Mouse (Mus musculus) ES-E14 (cell line): ENCODE data around the gene Robo2.

ENCODE experiments used
- CHD2 ChIP-seq: IDR thresholded peaks from 2 replicates; pipeline ENCODE4 v1.6.1; 2014; ENCODE audit warnings: mild to moderate bottlenecking, low read depth, low read length, inconsistent platforms
- MAFK ChIP-seq: IDR thresholded peaks from 2 replicates; pipeline ENCODE4 v1.6.1; 2014; ENCODE audit warnings: mild to moderate bottlenecking, low read depth, low read length, inconsistent platforms; ENCODE audit not compliant: insufficient read depth
- ZNF384 ChIP-seq: IDR thresholded peaks from 2 replicates; pipeline ENCODE4 v1.6.1; 2012; ENCODE audit warnings: low read depth, low read length, inconsistent platforms

DNA sequence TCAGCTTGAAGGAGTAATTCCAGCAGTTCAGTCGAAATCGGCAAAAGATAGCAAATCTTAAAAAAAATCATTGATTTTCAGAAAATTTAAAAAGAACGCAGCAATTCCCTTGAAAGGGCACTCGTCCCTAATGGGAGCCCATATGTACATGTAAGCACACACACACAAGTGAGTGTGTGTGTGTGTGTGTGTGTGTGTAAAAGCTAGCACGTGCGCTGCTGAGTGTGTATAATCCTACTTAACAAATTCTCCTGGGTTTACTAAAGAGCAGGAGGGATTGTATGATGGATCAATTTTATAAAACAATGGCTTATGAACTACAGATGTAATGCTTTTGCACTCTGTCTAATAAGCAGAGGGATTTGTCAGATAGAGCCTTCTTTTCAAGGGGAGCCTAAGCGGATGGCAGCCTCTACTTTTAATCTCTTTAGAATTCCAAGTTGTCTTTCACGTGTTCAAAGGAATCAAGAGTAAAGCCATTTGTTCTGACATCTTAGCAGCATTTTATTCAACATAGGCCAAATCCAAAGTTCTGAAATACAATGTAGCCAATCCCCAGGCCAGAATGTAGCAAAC, 218.6 kb downstream of the Robo2 start:
- no peak for TF ChIP-seq CHD2
- TF ChIP-seq ZNF384, result no peak
- no peak for TF ChIP-seq MAFK
